Mouse (Mus musculus) lung, postnatal 0 days (tissue): ENCODE data around the gene Adprm. TPM values are rescaled to one million over a fixed set of nuclear protein-coding genes. Genes with fewer than 3 reads are reported as not detected.
A peak's percentile ranks its signal among the peaks of the same experiment; 100 is the strongest.

Source experiments
- ATAC-seq: fragments of 200-750 bp; cut with Nextera tagmentation; 2 replicates; pipeline ENCODE4 v1.8.0; 2017; ENCODE audit warnings: moderate library complexity
- DNase-seq: peaks from one replicate; pipeline ENCODE4 v3.0.0-alpha.2; 2016; ENCODE audit warnings: low spot score
- H3K27ac ChIP-seq: fragments of 300-500 bp; sonication (generic); 2 replicates; pipeline ENCODE4 v1.5.1; 2014; ENCODE audit warnings: antibody characterized with exemption, mild to moderate bottlenecking, low read length, mixed read lengths
- H3K27me3 ChIP-seq: fragments of 300-500 bp; sonication (generic); replicated peaks from 2 replicates; pipeline ENCODE4 v1.6.1; 2014; ENCODE audit warnings: low read length, mixed read lengths; ENCODE audit not compliant: insufficient read depth
- H3K36me3 ChIP-seq: fragments of 300-500 bp; sonication (generic); 2 replicates; pipeline ENCODE4 v1.6.1; 2014; ENCODE audit warnings: low read length, mixed read lengths; ENCODE audit not compliant: insufficient read depth
- H3K4me1 ChIP-seq: fragments of 300-500 bp; sonication (generic); 2 replicates; pipeline ENCODE4 v1.6.1; 2014; ENCODE audit warnings: antibody characterized with exemption, low read depth, low read length, mixed read lengths; ENCODE audit not compliant: insufficient read depth
- H3K4me2 ChIP-seq: fragments of 300-500 bp; sonication (generic); replicated peaks from 2 replicates; pipeline ENCODE4 v1.6.1; 2014; ENCODE audit warnings: low read depth, mild to moderate bottlenecking, low read length, moderate library complexity, mixed read lengths
- H3K4me3 ChIP-seq: fragments of 300-500 bp; sonication (generic); 2 replicates; pipeline ENCODE4 v1.5.1; 2014; ENCODE audit warnings: low read depth, low read length
- H3K9ac ChIP-seq: fragments of 300-500 bp; sonication (generic); replicated peaks from 2 replicates; pipeline ENCODE4 v1.6.1; 2014; ENCODE audit warnings: low read depth, mild to moderate bottlenecking
- H3K9me3 ChIP-seq: fragments of 300-500 bp; sonication (generic); 2 replicates; pipeline ENCODE4 v1.6.1; 2016; ENCODE audit warnings: low read length, mixed read lengths
- CTCF ChIP-seq: IDR thresholded peaks from 2 replicates; pipeline ENCODE4 v1.5.1; 2016; ENCODE audit warnings: antibody characterized with exemption, mild to moderate bottlenecking
- EP300 ChIP-seq: IDR thresholded peaks from 2 replicates; pipeline ENCODE4 v1.6.1; 2016; ENCODE audit warnings: antibody characterized with exemption, mild to moderate bottlenecking, control low read depth
- WGBS: fragments of 180-500 bp; shearing (Covaris S2); extraction: QIAGEN DNeasy Blood & Tissue Kit; methylation state at CpG from one replicate; pipeline ENCODE4 v1.1.7; 2014; 5-methylcytosine and 5-hydroxymethylcytosine counted together
- polyA plus RNA-seq: library from polyadenylated mRNA; unstranded; fragments of >200 nt; fragmentation: Nextera tagmentation; extraction: Ambion mirVana; gene quantifications from 2 replicates; pipeline ENCODE4 v1.2.1, GENCODE M21; 2015

Adprm gene
- polyA plus RNA-seq, result 29.3 and 36.4 TPM in 2 replicates

DNA sequence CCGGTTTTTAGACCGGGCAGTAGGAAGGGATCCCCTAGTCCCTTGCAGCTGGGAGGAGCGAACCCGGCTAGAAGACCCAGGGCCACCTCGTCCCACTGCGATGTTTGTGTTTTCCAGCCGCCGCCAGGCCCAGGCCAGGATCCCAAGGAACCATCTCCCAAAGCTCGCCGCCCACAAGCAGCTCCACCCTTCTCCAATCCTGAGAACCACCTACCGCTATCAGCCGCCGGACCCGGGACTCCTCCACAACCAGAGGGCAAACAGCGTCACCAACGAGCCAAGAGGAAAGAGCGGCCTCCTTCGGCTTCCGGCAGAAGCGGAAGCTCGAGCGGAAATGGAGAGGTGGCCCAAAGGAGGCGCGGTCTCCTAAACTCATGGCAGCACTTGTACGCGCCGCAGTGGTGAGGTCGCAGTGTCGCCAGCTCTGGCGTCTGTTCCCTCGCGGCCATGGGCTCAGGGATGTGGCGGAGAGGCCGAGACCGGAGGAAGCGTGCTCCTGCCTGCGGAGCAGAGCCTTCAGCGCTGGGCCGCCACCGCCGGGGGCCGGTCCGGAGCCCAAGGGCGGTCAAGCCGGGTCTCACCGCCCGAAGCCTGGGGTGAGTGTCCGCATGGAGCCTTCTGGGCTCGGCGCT, at the start of gene Adprm, which contains the start of gene Sco1:
Gene Adprm, minus strand, starts transcription at position 274 of the 632 bp plus-strand sequence.
Gene Sco1, plus strand, starts transcription at position 350 of the 632 bp plus-strand sequence.
- peak; percentile 97 for ATAC-seq
- under 1% methylated on average over 49 of the region's 50 CpGs for WGBS

DNA sequence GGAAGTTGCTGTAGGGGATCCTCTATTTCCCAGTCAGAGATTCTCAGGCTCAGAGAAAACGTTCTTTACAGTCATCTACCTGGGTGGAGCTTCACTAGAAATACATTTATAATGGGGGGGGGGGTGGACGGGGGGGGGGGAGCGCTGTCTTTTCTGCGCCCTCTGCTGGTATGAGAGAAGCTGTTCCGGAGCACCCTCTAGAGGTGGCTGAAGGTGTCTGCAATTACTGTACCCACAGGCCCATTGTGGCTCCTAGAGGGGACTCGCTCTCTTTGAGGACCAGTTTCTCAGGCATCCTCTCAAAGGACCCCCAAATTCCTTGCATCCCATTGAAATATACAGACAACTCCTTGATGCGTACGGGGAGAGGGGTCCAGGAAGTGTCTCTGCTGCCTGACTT, 49.3 kb upstream of the Adprm start:
- no peaks in the 10 kb centered on the region for H3K36me3 ChIP-seq
- no peak overlapping the region for H3K4me3 ChIP-seq
- no peak overlapping the region for H3K27ac ChIP-seq
- DNase-seq (peak; percentile 65), ATAC-seq (peak; percentile 35; the same call in 1 of the 2 replicates)
- TF ChIP-seq EP300, result no peak
- TF ChIP-seq CTCF, result peak; percentile 80
- H3K9ac ChIP-seq, result no peak overlapping the region
- no peak overlapping the region for H3K4me2 ChIP-seq
- H3K9me3 ChIP-seq, result no peaks in the 10 kb centered on the region
- H3K27me3 ChIP-seq, result no peaks in the 10 kb centered on the region
- 20% methylated on average over 7 of the region's 8 CpGs for WGBS
- no peaks in the 10 kb centered on the region for H3K4me1 ChIP-seq

More for the DNA sequence above, at the start of gene Adprm, which contains the start of gene Sco1:
- Histone ChIP-seq H3K4me3 (peak within 1 kb of the TSS; percentile 85), H3K9me3 (no peaks in the 10 kb centered on the region), H3K9ac (peak within 1 kb of the TSS; percentile 64), H3K27ac (peak within 1 kb of the TSS; percentile 85), H3K4me2 (peak within 1 kb of the TSS; percentile 74), H3K4me1 (peaks cover 4% of the 10 kb centered on the region; the same call in 1 of the 2 replicates), H3K36me3 (peaks cover 19% of the 10 kb centered on the region; the same call in 1 of the 2 replicates), H3K27me3 (no peaks in the 10 kb centered on the region)
- DNase-seq, result peak; percentile 97
- TF ChIP-seq EP300 (no peak), CTCF (peak; percentile 63)

DNA sequence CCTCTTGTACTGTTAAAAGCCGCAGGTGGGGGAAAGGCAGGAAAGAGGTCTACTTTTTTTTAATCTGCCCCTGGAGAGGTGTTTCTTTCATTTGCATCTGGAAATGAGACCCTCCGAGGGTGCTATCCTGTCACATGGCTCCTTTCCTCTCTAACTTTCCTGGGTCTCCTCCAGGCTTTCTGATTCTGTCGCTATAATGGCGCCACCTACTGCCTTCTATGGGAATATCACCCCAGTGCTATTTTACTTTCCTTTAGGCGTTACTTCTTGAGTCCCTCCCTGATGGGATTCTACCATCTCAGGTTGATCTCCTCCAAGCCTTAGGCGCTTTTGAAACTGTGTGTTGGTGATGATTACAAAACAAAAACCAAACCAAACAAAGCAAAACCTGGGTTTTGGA, 47.8 kb upstream of the Adprm start:
- ATAC-seq (no peak), DNase-seq (peak; percentile 42)
- H3K4me1 ChIP-seq, result no peaks in the 10 kb centered on the region
- TF ChIP-seq CTCF (peak; percentile 72), EP300 (no peak)
- no peak overlapping the region for H3K4me2 ChIP-seq
- no peak overlapping the region for H3K27ac ChIP-seq
- no peaks in the 10 kb centered on the region for H3K36me3 ChIP-seq
- H3K9me3 ChIP-seq, result no peaks in the 10 kb centered on the region
- H3K4me3 ChIP-seq, result no peak overlapping the region
- no peaks in the 10 kb centered on the region for H3K27me3 ChIP-seq
- H3K9ac ChIP-seq, result no peak overlapping the region
- WGBS, result 27% methylated on average over 6 of the region's 6 CpGs

DNA sequence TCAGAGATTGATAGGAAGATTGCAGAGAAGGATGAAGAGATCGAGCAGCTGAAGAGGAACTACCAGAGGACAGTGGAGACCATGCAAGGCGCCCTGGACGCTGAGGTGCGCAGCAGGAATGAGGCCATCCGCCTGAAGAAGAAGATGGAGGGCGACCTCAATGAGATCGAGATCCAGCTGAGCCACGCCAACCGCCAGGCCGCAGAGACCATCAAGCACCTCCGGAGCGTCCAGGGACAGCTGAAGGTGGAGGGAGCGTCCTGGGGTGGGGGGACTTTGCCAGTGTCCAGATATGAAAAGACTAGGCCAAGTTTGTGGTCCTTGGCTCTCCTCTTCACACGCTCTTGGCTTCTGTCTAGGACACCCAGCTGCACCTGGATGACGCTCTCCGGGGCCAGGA, 46.8 kb upstream of the Adprm start:
- WGBS, result 91% methylated on average over 16 of the region's 16 CpGs

DNA sequence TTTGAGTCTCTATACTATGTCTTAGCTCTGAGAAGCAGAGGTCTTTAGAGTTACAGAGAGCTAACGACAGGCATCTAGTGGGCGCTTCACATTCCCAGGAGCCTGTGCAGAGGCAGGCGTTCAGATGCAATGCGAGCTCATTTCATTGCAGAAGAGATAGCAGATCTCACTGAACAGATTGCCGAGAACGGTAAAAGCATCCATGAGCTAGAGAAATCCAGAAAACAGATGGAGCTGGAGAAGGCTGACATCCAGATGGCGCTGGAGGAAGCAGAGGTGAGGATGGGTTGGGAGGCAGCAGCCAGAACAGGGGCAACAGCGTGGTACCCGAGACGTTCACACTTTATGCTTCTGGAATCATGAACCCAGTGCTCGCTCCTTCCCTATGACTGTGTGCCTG, 46.0 kb upstream of the Adprm start:
- DNase-seq (no peak), ATAC-seq (no peak)
- Histone ChIP-seq H3K27me3 (no peaks in the 10 kb centered on the region), H3K27ac (no peak overlapping the region), H3K9ac (no peak overlapping the region), H3K36me3 (no peaks in the 10 kb centered on the region), H3K9me3 (no peaks in the 10 kb centered on the region), H3K4me2 (no peak overlapping the region), H3K4me3 (no peak overlapping the region), H3K4me1 (no peaks in the 10 kb centered on the region)
- 78% methylated on average over 11 of the region's 11 CpGs for WGBS
- TF ChIP-seq CTCF (no peak), EP300 (no peak)

More for the DNA sequence above, 46.8 kb upstream of the Adprm start:
- H3K27me3 ChIP-seq, result no peaks in the 10 kb centered on the region
- TF ChIP-seq CTCF (no peak), EP300 (no peak)
- H3K9me3 ChIP-seq, result no peaks in the 10 kb centered on the region
- no peaks in the 10 kb centered on the region for H3K36me3 ChIP-seq
- no peak overlapping the region for H3K4me3 ChIP-seq
- H3K9ac ChIP-seq, result no peak overlapping the region
- ATAC-seq, result no peak
- H3K27ac ChIP-seq, result no peak overlapping the region
- DNase-seq, result no peak
- no peak overlapping the region for H3K4me2 ChIP-seq
- H3K4me1 ChIP-seq, result no peaks in the 10 kb centered on the region

DNA sequence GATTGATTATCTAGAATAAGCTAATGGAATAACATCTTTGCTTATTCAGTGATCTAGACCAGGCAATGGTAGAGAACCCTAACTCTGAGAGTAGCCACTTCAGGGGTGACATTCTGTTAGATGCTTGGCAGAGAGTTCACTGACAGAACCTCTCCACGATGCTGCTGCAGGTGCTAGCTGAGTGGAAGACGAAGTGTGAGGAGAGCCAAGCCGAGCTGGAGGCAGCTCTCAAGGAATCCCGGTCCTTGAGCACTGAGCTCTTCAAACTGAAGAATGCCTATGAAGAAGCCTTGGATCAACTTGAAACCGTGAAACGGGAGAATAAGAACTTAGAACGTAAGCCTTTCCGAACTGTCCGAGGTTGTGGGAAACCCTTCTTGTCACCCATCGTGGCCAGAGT, 45.3 kb upstream of the Adprm start:
- Histone ChIP-seq H3K27ac (no peak overlapping the region), H3K4me1 (no peaks in the 10 kb centered on the region), H3K4me2 (no peak overlapping the region), H3K9ac (no peak overlapping the region), H3K27me3 (no peaks in the 10 kb centered on the region), H3K9me3 (no peaks in the 10 kb centered on the region), H3K36me3 (no peaks in the 10 kb centered on the region), H3K4me3 (no peak overlapping the region)
- 76% methylated on average over 10 of the region's 10 CpGs for WGBS
- TF ChIP-seq EP300 (no peak), CTCF (no peak)
- DNase-seq (no peak), ATAC-seq (no peak)
